Mouse (Mus musculus): ENCODE measurements around the gene Gm8765. TPM values are rescaled to one million over a fixed set of nuclear protein-coding genes. Genes with fewer than 3 reads are reported as not detected.
"Not testable (repeated sequence)": the region's sequence is repeated elsewhere in the genome, so short reads cannot be mapped to it uniquely, and the experiment has no call there.

Gene Gm8765
- not detected in 2 replicates for total RNA-seq (2017)

GRCm38 (mm10) chr13:50698012-50698411 is at the start of gene Gm8765:
Gene Gm8765, plus strand, starts transcription at chr13:50698312.
- not testable (repeated sequence) for ATAC-seq (replicated peaks in 1 of 2; ENCODE audit: insufficient read depth in 1 of 2, low FRiP score in 2 of 2, low TSS enrichment in 1 of 2, low read depth in 1 of 2, poor library complexity in 2 of 2, severe bottlenecking in 2 of 2)

GRCm38 (mm10) chr13:50648771-50649170 is 49.3 kb upstream of the Gm8765 start:
- ATAC-seq (replicated peaks in 1 of 2; ENCODE audit: insufficient read depth in 1 of 2, low FRiP score in 2 of 2, low TSS enrichment in 1 of 2, low read depth in 1 of 2, poor library complexity in 2 of 2, severe bottlenecking in 2 of 2) = not testable (repeated sequence)

- not testable (repeated sequence) for ATAC-seq (replicated peaks in 1 of 2; ENCODE audit: insufficient read depth in 1 of 2, low FRiP score in 2 of 2, low TSS enrichment in 1 of 2, low read depth in 1 of 2, poor library complexity in 2 of 2, severe bottlenecking in 2 of 2)
These were observed 52.2 kb downstream of the Gm8765 start for GRCm38 (mm10) chr13:50750282-50750681.

- ATAC-seq (replicated peaks in 1 of 2; ENCODE audit: insufficient read depth in 1 of 2, low FRiP score in 2 of 2, low TSS enrichment in 1 of 2, low read depth in 1 of 2, poor library complexity in 2 of 2, severe bottlenecking in 2 of 2) = no peak
These were observed 53.6 kb downstream of the Gm8765 start for GRCm38 (mm10) chr13:50751732-50752131.

- ATAC-seq (replicated peaks in 1 of 2; ENCODE audit: insufficient read depth in 1 of 2, low FRiP score in 2 of 2, low TSS enrichment in 1 of 2, low read depth in 1 of 2, poor library complexity in 2 of 2, severe bottlenecking in 2 of 2) = not testable (repeated sequence)
These were observed 54.8 kb downstream of the Gm8765 start for GRCm38 (mm10) chr13:50752961-50753360.

Other genes starting within 250 kb of the Gm8765 start
- gene Nutm2, start 231.0 kb upstream of the Gm8765 start, total RNA-seq (2017) = not detected in 2 replicates
- not detected in 2 replicates for gene Gm904, start 55.1 kb upstream of the Gm8765 start, total RNA-seq (2017)